Mouse (Mus musculus) cortical plate, adult 2 months (tissue): ENCODE results near the gene Cbr1.

ENCODE experiments used
- CTCF ChIP-seq: fragments of 200-500 bp; IDR thresholded peaks from 2 replicates; pipeline ENCODE4 v1.5.1; 2011; ENCODE audit warnings: mild to moderate bottlenecking, control low read depth, low read length; ENCODE audit not compliant: insufficient read depth; ENCODE audit errors: extremely low read depth
- POLR2A ChIP-seq: fragments of 200-500 bp; IDR thresholded peaks from 2 replicates; pipeline ENCODE4 v1.6.1; 2011; ENCODE audit warnings: mild to moderate bottlenecking, low read length, control low read depth; ENCODE audit not compliant: insufficient read depth; ENCODE audit errors: extremely low read depth

GRCm38 (mm10) chr16:93597551-93597950 lies 8.1 kb upstream of the Cbr1 start:
- no peak for TF ChIP-seq CTCF
- TF ChIP-seq POLR2A: no peak
